Mouse (Mus musculus) T-helper 1 cell (primary cell): Measurements from ENCODE around the gene Gdf3.
"Not testable (repeated sequence)": the region's sequence is repeated elsewhere in the genome, so short reads cannot be mapped to it uniquely, and the experiment has no call there.

Source experiments
- in situ Hi-C: fragments of 300-600 bp; cut with MboI, MseI; formaldehyde crosslinking; loops from one replicate; pipeline ENCODE4 v1.15.1; 2025; ENCODE audit warnings: high pct_unique_total_duplicates

Gdf3 gene

GRCm38 (mm10) chr6:122605483-122605882 lies 4.4 kb downstream of the Gdf3 start:
- in situ Hi-C loops, result no loop called here

GRCm38 (mm10) chr6:122604260-122604659 lies 5.6 kb downstream of the Gdf3 start:
- in situ Hi-C loops, result no loop called here

GRCm38 (mm10) chr6:122602992-122603322 lies 6.9 kb downstream of the Gdf3 start:
- in situ Hi-C loops, result no loop called here

- in situ Hi-C loops, result no loop called here
Measured at GRCm38 (mm10) chr6:122602242-122602991, 7.5 kb downstream of the Gdf3 start, which contains the start of gene Apobec1. TSS of gene Apobec1 (minus strand) at chr6:122602444.

- in situ Hi-C loops, result no loop called here
Measured at GRCm38 (mm10) chr6:122601615-122602014, 8.3 kb downstream of the Gdf3 start.

- in situ Hi-C loops, result no loop called here
Measured at GRCm38 (mm10) chr6:122601031-122601430, 8.9 kb downstream of the Gdf3 start.

GRCm38 (mm10) chr6:122600066-122600646 lies 9.7 kb downstream of the Gdf3 start:
- in situ Hi-C loops, result no loop called here

GRCm38 (mm10) chr6:122599054-122599737 lies 10.7 kb downstream of the Gdf3 start:
- in situ Hi-C loops, result no loop called here

GRCm38 (mm10) chr6:122598436-122598835 lies 11.5 kb downstream of the Gdf3 start:
- in situ Hi-C loops, result no loop called here

- in situ Hi-C loops, result no loop called here
Measured at GRCm38 (mm10) chr6:122598014-122598413, 11.9 kb downstream of the Gdf3 start.

- in situ Hi-C loops, result no loop called here
Measured at GRCm38 (mm10) chr6:122596608-122597007, 13.3 kb downstream of the Gdf3 start.

- in situ Hi-C loops, result no loop called here
Measured at GRCm38 (mm10) chr6:122595637-122596036, 14.2 kb downstream of the Gdf3 start.

- in situ Hi-C loops, result no loop called here
Measured at GRCm38 (mm10) chr6:122592905-122593304, 17.0 kb downstream of the Gdf3 start.

GRCm38 (mm10) chr6:122591027-122591758 lies 18.7 kb downstream of the Gdf3 start:
- in situ Hi-C loops, result no loop called here

GRCm38 (mm10) chr6:122579086-122579485 lies 30.8 kb downstream of the Gdf3 start:
- in situ Hi-C loops, result no loop called here

GRCm38 (mm10) chr6:122577030-122577429 lies 32.9 kb downstream of the Gdf3 start:
- in situ Hi-C loops, result no loop called here

GRCm38 (mm10) chr6:122575037-122575436 lies 34.9 kb downstream of the Gdf3 start:
- in situ Hi-C loops, result not testable (repeated sequence)

GRCm38 (mm10) chr6:122571617-122571959 lies 38.3 kb downstream of the Gdf3 start:
- in situ Hi-C loops, result no loop called here

- in situ Hi-C loops, result no loop called here
Measured at GRCm38 (mm10) chr6:122570695-122571616, 38.9 kb downstream of the Gdf3 start.

GRCm38 (mm10) chr6:122569762-122570161 lies 40.1 kb downstream of the Gdf3 start:
- in situ Hi-C loops, result loop anchor here (10.0 kb wide), 1 partner anchor 165 kb away; no protein-coding TSS in a partner anchor

- in situ Hi-C loops, result loop anchor here (10.0 kb wide), 1 partner anchor 164 kb away; no protein-coding TSS in a partner anchor
Measured at GRCm38 (mm10) chr6:122569113-122569512, 40.8 kb downstream of the Gdf3 start.
